Mouse (Mus musculus): ENCODE measurements around the gene Rcan3. TPM values are rescaled to one million over a fixed set of nuclear protein-coding genes. Genes with fewer than 3 reads are reported as not detected.

Gene Rcan3
- polyA plus RNA-seq, 1 experiment from 2014 or later = 19.0 TPM

DNA sequence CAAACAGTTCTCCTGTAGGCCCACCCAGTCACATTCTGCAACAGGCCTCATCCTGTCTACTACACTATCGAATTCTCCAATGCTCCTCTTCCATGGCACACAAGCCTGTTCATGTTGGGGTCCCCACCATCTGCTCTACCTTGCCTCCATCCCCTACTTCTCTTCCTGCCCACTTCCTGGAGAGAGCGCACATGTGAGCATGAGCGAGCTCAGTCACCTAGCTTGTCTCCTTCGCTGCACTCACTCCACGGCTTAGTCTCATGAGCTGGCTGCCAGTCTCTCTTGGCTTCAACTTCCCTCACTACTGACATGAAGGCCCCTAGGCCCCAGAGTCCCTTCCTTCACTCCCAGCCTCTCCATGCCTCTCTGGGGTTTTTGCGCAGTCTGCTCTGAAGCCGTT is 7.1 kb downstream of the Rcan3 start:
- Histone ChIP-seq H3K36me3 (ENCODE audit: control insufficient read depth, insufficient read depth, low read length) (peaks cover 5% of the 10 kb centered on the region), H3K4me3 (ENCODE audit: low read depth, low read length) (no peak overlapping the region), H3K9me3 (ENCODE audit: control insufficient read depth, low read depth, low read length) (no peaks in the 10 kb centered on the region), H3K27ac (ENCODE audit: low read length) (no peak overlapping the region), H3K4me2 (replicated peaks; ENCODE audit: low read depth, low read length) (no peak overlapping the region), H3K27me3 (ENCODE audit: control insufficient read depth, insufficient read depth, low read length) (no peaks in the 10 kb centered on the region), H3K9ac (replicated peaks; ENCODE audit: low read depth, low read length) (no peak overlapping the region), H3K4me1 (ENCODE audit: control insufficient read depth, insufficient read depth, low read length) (peaks cover 1% of the 10 kb centered on the region; the same call in 1 of the 2 replicates)
- WGBS = 92% methylated on average over 7 of the region's 7 CpGs
- ATAC-seq (ENCODE audit: insufficient number of reproducible peaks, insufficient read depth, low FRiP score, low read depth) = no peak

DNA sequence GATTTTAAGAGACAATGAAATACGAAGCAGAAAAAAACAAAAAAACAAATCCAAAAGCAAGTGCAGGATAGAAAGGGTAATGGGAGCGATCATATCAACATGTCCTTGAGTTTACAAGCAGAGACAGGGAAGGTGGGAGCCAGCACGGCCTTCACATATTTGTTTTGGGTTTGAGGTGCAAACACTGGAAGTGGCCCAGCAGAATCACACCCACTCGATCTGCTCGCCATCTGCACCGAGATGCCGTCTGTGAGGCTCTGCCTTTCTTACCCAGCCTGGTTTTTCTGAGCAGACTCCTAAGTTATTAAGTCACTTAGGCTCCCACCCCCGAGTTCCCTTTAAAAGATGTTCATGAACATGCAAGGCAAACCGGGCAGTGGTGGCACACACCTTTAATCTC is 8.0 kb downstream of the Rcan3 start:
- Histone ChIP-seq H3K27me3 (ENCODE audit: control insufficient read depth, insufficient read depth, low read length) (no peaks in the 10 kb centered on the region), H3K4me1 (ENCODE audit: control insufficient read depth, insufficient read depth, low read length) (no peaks in the 10 kb centered on the region), H3K27ac (ENCODE audit: low read length) (no peak overlapping the region), H3K9ac (replicated peaks; ENCODE audit: low read depth, low read length) (no peak overlapping the region), H3K9me3 (ENCODE audit: control insufficient read depth, low read depth, low read length) (no peaks in the 10 kb centered on the region), H3K4me3 (ENCODE audit: low read depth, low read length) (no peak overlapping the region), H3K36me3 (ENCODE audit: control insufficient read depth, insufficient read depth, low read length) (peaks cover 5% of the 10 kb centered on the region), H3K4me2 (replicated peaks; ENCODE audit: low read depth, low read length) (no peak overlapping the region)
- ATAC-seq (ENCODE audit: insufficient number of reproducible peaks, insufficient read depth, low FRiP score, low read depth) = no peak
- 70% methylated on average over 9 of the region's 9 CpGs for WGBS

GRCm38 (mm10) chr4:135420961-135421360 is 12.7 kb downstream of the Rcan3 start:
- no peaks in the 10 kb centered on the region for H3K4me1 ChIP-seq (ENCODE audit: control insufficient read depth, insufficient read depth, low read length)
- H3K9me3 ChIP-seq (ENCODE audit: control insufficient read depth, low read depth, low read length) = no peaks in the 10 kb centered on the region
- H3K27ac ChIP-seq (ENCODE audit: low read length) = no peak overlapping the region
- no peak for ATAC-seq (ENCODE audit: insufficient number of reproducible peaks, insufficient read depth, low FRiP score, low read depth)
- H3K9ac ChIP-seq (replicated peaks; ENCODE audit: low read depth, low read length) = no peak overlapping the region
- H3K36me3 ChIP-seq (ENCODE audit: control insufficient read depth, insufficient read depth, low read length) = peaks cover 25% of the 10 kb centered on the region
- H3K4me2 ChIP-seq (replicated peaks; ENCODE audit: low read depth, low read length) = no peak overlapping the region
- H3K4me3 ChIP-seq (ENCODE audit: low read depth, low read length) = no peak overlapping the region
- no peaks in the 10 kb centered on the region for H3K27me3 ChIP-seq (ENCODE audit: control insufficient read depth, insufficient read depth, low read length)
- 90% methylated on average over 13 of the region's 13 CpGs for WGBS

- no peak overlapping the region for H3K27ac ChIP-seq (ENCODE audit: low read length)
- no peak overlapping the region for H3K4me2 ChIP-seq (replicated peaks; ENCODE audit: low read depth, low read length)
- no peaks in the 10 kb centered on the region for H3K27me3 ChIP-seq (ENCODE audit: control insufficient read depth, insufficient read depth, low read length)
- no peaks in the 10 kb centered on the region for H3K9me3 ChIP-seq (ENCODE audit: control insufficient read depth, low read depth, low read length)
- H3K4me1 ChIP-seq (ENCODE audit: control insufficient read depth, insufficient read depth, low read length) = no peaks in the 10 kb centered on the region
- H3K36me3 ChIP-seq (ENCODE audit: control insufficient read depth, insufficient read depth, low read length) = peaks cover 31% of the 10 kb centered on the region
- WGBS = 78% methylated on average over 11 of the region's 11 CpGs
- no peak overlapping the region for H3K9ac ChIP-seq (replicated peaks; ENCODE audit: low read depth, low read length)
- ATAC-seq (ENCODE audit: insufficient number of reproducible peaks, insufficient read depth, low FRiP score, low read depth) = no peak
- H3K4me3 ChIP-seq (ENCODE audit: low read depth, low read length) = no peak overlapping the region
Measured at GRCm38 (mm10) chr4:135420416-135420815, 13.2 kb downstream of the Rcan3 start.

DNA sequence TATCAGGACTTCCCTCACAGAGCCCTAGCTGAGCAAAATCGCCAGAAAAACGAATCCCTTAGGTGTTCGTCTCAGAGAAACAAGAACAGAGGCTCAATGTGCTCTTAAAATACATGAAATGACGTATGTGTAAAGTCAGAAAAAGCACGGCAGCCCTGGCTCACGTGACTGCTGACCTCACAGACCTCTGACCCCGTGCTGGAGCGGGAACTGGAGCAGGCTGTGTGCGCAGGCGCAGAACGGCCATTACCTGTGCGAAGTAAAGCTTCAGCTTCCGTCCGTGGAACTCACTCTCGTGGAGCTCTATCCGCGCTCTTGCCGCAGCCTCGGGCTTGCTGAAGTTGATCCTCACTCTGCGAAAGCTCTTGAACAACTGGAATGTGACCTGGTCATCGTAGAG is 13.7 kb downstream of the Rcan3 start:
- Histone ChIP-seq H3K27ac (ENCODE audit: low read length) (no peak overlapping the region), H3K9me3 (ENCODE audit: control insufficient read depth, low read depth, low read length) (no peaks in the 10 kb centered on the region), H3K4me3 (ENCODE audit: low read depth, low read length) (no peak overlapping the region), H3K4me2 (replicated peaks; ENCODE audit: low read depth, low read length) (no peak overlapping the region), H3K27me3 (ENCODE audit: control insufficient read depth, insufficient read depth, low read length) (no peaks in the 10 kb centered on the region), H3K4me1 (ENCODE audit: control insufficient read depth, insufficient read depth, low read length) (no peaks in the 10 kb centered on the region), H3K36me3 (ENCODE audit: control insufficient read depth, insufficient read depth, low read length) (peaks cover 31% of the 10 kb centered on the region), H3K9ac (replicated peaks; ENCODE audit: low read depth, low read length) (no peak overlapping the region)
- ATAC-seq (ENCODE audit: insufficient number of reproducible peaks, insufficient read depth, low FRiP score, low read depth) = no peak
- 77% methylated on average over 21 of the region's 21 CpGs for WGBS

- WGBS = 90% methylated on average over 21 of the region's 21 CpGs
- Histone ChIP-seq H3K4me3 (ENCODE audit: low read depth, low read length) (no peak overlapping the region), H3K27ac (ENCODE audit: low read length) (no peak overlapping the region), H3K27me3 (ENCODE audit: control insufficient read depth, insufficient read depth, low read length) (no peaks in the 10 kb centered on the region), H3K9me3 (ENCODE audit: control insufficient read depth, low read depth, low read length) (no peaks in the 10 kb centered on the region), H3K36me3 (ENCODE audit: control insufficient read depth, insufficient read depth, low read length) (peaks cover 29% of the 10 kb centered on the region), H3K9ac (replicated peaks; ENCODE audit: low read depth, low read length) (no peak overlapping the region), H3K4me1 (ENCODE audit: control insufficient read depth, insufficient read depth, low read length) (no peaks in the 10 kb centered on the region), H3K4me2 (replicated peaks; ENCODE audit: low read depth, low read length) (no peak overlapping the region)
- no peak for ATAC-seq (ENCODE audit: insufficient number of reproducible peaks, insufficient read depth, low FRiP score, low read depth)
Measured at GRCm38 (mm10) chr4:135416367-135416766, 17.3 kb downstream of the Rcan3 start.

GRCm38 (mm10) chr4:135413491-135413890 is 20.2 kb downstream of the Rcan3 start:
- H3K4me2 ChIP-seq (replicated peaks; ENCODE audit: low read depth, low read length) = no peak overlapping the region
- H3K4me3 ChIP-seq (ENCODE audit: low read depth, low read length) = no peak overlapping the region
- H3K4me1 ChIP-seq (ENCODE audit: control insufficient read depth, insufficient read depth, low read length) = no peaks in the 10 kb centered on the region
- no peak overlapping the region for H3K9ac ChIP-seq (replicated peaks; ENCODE audit: low read depth, low read length)
- no peaks in the 10 kb centered on the region for H3K27me3 ChIP-seq (ENCODE audit: control insufficient read depth, insufficient read depth, low read length)
- H3K9me3 ChIP-seq (ENCODE audit: control insufficient read depth, low read depth, low read length) = no peaks in the 10 kb centered on the region
- WGBS = 73% methylated on average over 8 of the region's 8 CpGs
- ATAC-seq (ENCODE audit: insufficient number of reproducible peaks, insufficient read depth, low FRiP score, low read depth) = no peak
- H3K36me3 ChIP-seq (ENCODE audit: control insufficient read depth, insufficient read depth, low read length) = peaks cover 16% of the 10 kb centered on the region; the same call in 1 of the 2 replicates
- no peak overlapping the region for H3K27ac ChIP-seq (ENCODE audit: low read length)

DNA sequence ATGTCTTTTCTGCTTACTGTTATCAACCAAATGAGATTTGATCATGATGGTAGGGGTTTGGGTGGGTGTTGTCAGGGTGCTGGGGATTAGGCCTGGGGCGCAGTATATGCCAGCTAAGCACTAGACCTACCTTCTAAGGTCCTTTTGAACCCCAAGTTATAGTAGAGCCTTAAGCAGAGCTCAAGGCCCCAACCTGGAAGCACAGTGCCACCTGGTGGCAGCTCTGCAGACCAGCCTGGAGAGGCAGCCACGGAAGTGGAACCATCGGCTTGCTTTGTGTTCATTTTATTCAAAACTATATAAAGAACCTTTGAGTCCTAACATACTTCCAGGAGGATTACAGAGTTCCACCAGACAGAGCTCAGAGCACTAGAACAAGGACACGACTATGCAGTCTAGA is 22.0 kb downstream of the Rcan3 start:
- H3K9ac ChIP-seq (replicated peaks; ENCODE audit: low read depth, low read length) = no peak overlapping the region
- H3K4me2 ChIP-seq (replicated peaks; ENCODE audit: low read depth, low read length) = no peak overlapping the region
- 0 out of 2 replicates have a peak, but pooled peaks have one; percentile 18 for ATAC-seq (ENCODE audit: insufficient number of reproducible peaks, insufficient read depth, low FRiP score, low read depth)
- no peaks in the 10 kb centered on the region for H3K9me3 ChIP-seq (ENCODE audit: control insufficient read depth, low read depth, low read length)
- H3K4me1 ChIP-seq (ENCODE audit: control insufficient read depth, insufficient read depth, low read length) = no peaks in the 10 kb centered on the region
- H3K4me3 ChIP-seq (ENCODE audit: low read depth, low read length) = no peak overlapping the region
- H3K36me3 ChIP-seq (ENCODE audit: control insufficient read depth, insufficient read depth, low read length) = peaks cover 13% of the 10 kb centered on the region; the same call in 1 of the 2 replicates
- 46% methylated on average over 4 of the region's 4 CpGs for WGBS
- no peaks in the 10 kb centered on the region for H3K27me3 ChIP-seq (ENCODE audit: control insufficient read depth, insufficient read depth, low read length)
- H3K27ac ChIP-seq (ENCODE audit: low read length) = no peak overlapping the region

DNA sequence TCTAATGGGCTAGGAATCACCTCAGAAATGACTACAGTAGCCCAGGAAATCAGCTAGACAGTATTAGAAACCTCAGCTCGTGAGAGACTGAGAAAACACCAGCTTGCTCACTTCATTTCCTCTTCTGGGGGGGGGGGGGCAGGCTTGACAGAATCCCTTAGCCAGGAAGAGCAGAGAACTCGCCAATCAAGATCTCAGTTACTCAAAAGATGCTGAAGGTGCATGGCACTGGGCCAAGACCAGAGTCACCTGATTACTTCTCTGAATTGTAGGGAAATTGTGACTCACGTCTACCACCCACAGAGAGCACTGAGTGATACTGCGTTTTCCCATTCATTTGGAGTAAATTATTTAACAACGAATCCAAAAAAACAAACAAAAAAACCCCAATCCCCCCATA is 27.5 kb downstream of the Rcan3 start:
- no peak overlapping the region for H3K4me3 ChIP-seq (ENCODE audit: low read depth, low read length)
- 45% methylated on average over 5 of the region's 5 CpGs for WGBS
- H3K9me3 ChIP-seq (ENCODE audit: control insufficient read depth, low read depth, low read length) = no peaks in the 10 kb centered on the region
- no peak overlapping the region for H3K27ac ChIP-seq (ENCODE audit: low read length)
- no peak overlapping the region for H3K9ac ChIP-seq (replicated peaks; ENCODE audit: low read depth, low read length)
- no peaks in the 10 kb centered on the region for H3K4me1 ChIP-seq (ENCODE audit: control insufficient read depth, insufficient read depth, low read length)
- no peaks in the 10 kb centered on the region for H3K36me3 ChIP-seq (ENCODE audit: control insufficient read depth, insufficient read depth, low read length)
- H3K27me3 ChIP-seq (ENCODE audit: control insufficient read depth, insufficient read depth, low read length) = no peaks in the 10 kb centered on the region
- no peak for ATAC-seq (ENCODE audit: insufficient number of reproducible peaks, insufficient read depth, low FRiP score, low read depth)
- no peak overlapping the region for H3K4me2 ChIP-seq (replicated peaks; ENCODE audit: low read depth, low read length)

Measured in stomach, embryonic 14.5 days (tissue).